Mouse (Mus musculus): ENCODE data around the gene Cd276. TPM values are rescaled to one million over a fixed set of nuclear protein-coding genes. Genes with fewer than 3 reads are reported as not detected.

The Cd276 gene
- polyA plus RNA-seq, 1 experiment from 2014 or later: 6.2 TPM

GRCm38 (mm10) chr9:58520816-58521581 lies 34.2 kb downstream of the Cd276 start:
- H3K4me1 ChIP-seq (replicated peaks; ENCODE audit: control insufficient read depth, insufficient read depth, low read length): no peaks in the 10 kb centered on the region
- ATAC-seq: no peak
- no peaks in the 10 kb centered on the region for H3K27me3 ChIP-seq (replicated peaks; ENCODE audit: control insufficient read depth, insufficient read depth, low read length)
- 73% methylated on average over 5 of the region's 5 CpGs for WGBS
- no peaks in the 10 kb centered on the region for H3K9me3 ChIP-seq (ENCODE audit: control insufficient read depth)
- no peak for TF ChIP-seq CTCF (IDR thresholded peaks at IDR 0.05; ENCODE audit: low read depth)
- no peak overlapping the region for H3K27ac ChIP-seq (ENCODE audit: low read depth, low read length)
- no peak overlapping the region for H3K9ac ChIP-seq (ENCODE audit: low read depth, low read length)
- no peaks in the 10 kb centered on the region for H3K36me3 ChIP-seq (ENCODE audit: control insufficient read depth, insufficient read depth)
- no peak overlapping the region for H3K4me2 ChIP-seq (replicated peaks; ENCODE audit: low read depth)
- H3K4me3 ChIP-seq (ENCODE audit: low read depth, low read length): no peak overlapping the region

- no peaks in the 10 kb centered on the region for H3K4me1 ChIP-seq (replicated peaks; ENCODE audit: control insufficient read depth, insufficient read depth, low read length)
- no peak for TF ChIP-seq CTCF (IDR thresholded peaks at IDR 0.05; ENCODE audit: low read depth)
- H3K9me3 ChIP-seq (ENCODE audit: control insufficient read depth): no peaks in the 10 kb centered on the region
- H3K36me3 ChIP-seq (ENCODE audit: control insufficient read depth, insufficient read depth): no peaks in the 10 kb centered on the region
- no peaks in the 10 kb centered on the region for H3K27me3 ChIP-seq (replicated peaks; ENCODE audit: control insufficient read depth, insufficient read depth, low read length)
- no peak overlapping the region for H3K4me3 ChIP-seq (ENCODE audit: low read depth, low read length)
- H3K27ac ChIP-seq (ENCODE audit: low read depth, low read length): no peak overlapping the region
- no peak overlapping the region for H3K9ac ChIP-seq (ENCODE audit: low read depth, low read length)
- no peak for ATAC-seq
- H3K4me2 ChIP-seq (replicated peaks; ENCODE audit: low read depth): no peak overlapping the region
- 76% methylated on average over 3 of the region's 3 CpGs for WGBS
Measured at GRCm38 (mm10) chr9:58519953-58520352, 35.3 kb downstream of the Cd276 start.

GRCm38 (mm10) chr9:58517866-58518750 lies 37.1 kb downstream of the Cd276 start:
- H3K9ac ChIP-seq (ENCODE audit: low read depth, low read length): no peak overlapping the region
- H3K27me3 ChIP-seq (replicated peaks; ENCODE audit: control insufficient read depth, insufficient read depth, low read length): no peaks in the 10 kb centered on the region
- no peak for ATAC-seq
- no peak overlapping the region for H3K4me3 ChIP-seq (ENCODE audit: low read depth, low read length)
- no peaks in the 10 kb centered on the region for H3K36me3 ChIP-seq (ENCODE audit: control insufficient read depth, insufficient read depth)
- no peak overlapping the region for H3K27ac ChIP-seq (ENCODE audit: low read depth, low read length)
- no peak for TF ChIP-seq CTCF (IDR thresholded peaks at IDR 0.05; ENCODE audit: low read depth)
- H3K4me2 ChIP-seq (replicated peaks; ENCODE audit: low read depth): no peak overlapping the region
- no peaks in the 10 kb centered on the region for H3K9me3 ChIP-seq (ENCODE audit: control insufficient read depth)
- 45% methylated on average over 9 of the region's 9 CpGs for WGBS
- H3K4me1 ChIP-seq (replicated peaks; ENCODE audit: control insufficient read depth, insufficient read depth, low read length): no peaks in the 10 kb centered on the region

- Histone ChIP-seq H3K4me2 (replicated peaks; ENCODE audit: low read depth) (no peak overlapping the region), H3K4me1 (replicated peaks; ENCODE audit: control insufficient read depth, insufficient read depth, low read length) (no peaks in the 10 kb centered on the region), H3K9ac (ENCODE audit: low read depth, low read length) (no peak overlapping the region), H3K27ac (ENCODE audit: low read depth, low read length) (no peak overlapping the region), H3K9me3 (ENCODE audit: control insufficient read depth) (no peaks in the 10 kb centered on the region), H3K27me3 (replicated peaks; ENCODE audit: control insufficient read depth, insufficient read depth, low read length) (no peaks in the 10 kb centered on the region), H3K4me3 (ENCODE audit: low read depth, low read length) (no peak overlapping the region), H3K36me3 (ENCODE audit: control insufficient read depth, insufficient read depth) (no peaks in the 10 kb centered on the region)
- 84% methylated on average over 3 of the region's 3 CpGs for WGBS
- no peak for TF ChIP-seq CTCF (IDR thresholded peaks at IDR 0.05; ENCODE audit: low read depth)
- no peak for ATAC-seq
Measured at GRCm38 (mm10) chr9:58516480-58516879, 38.8 kb downstream of the Cd276 start.

DNA sequence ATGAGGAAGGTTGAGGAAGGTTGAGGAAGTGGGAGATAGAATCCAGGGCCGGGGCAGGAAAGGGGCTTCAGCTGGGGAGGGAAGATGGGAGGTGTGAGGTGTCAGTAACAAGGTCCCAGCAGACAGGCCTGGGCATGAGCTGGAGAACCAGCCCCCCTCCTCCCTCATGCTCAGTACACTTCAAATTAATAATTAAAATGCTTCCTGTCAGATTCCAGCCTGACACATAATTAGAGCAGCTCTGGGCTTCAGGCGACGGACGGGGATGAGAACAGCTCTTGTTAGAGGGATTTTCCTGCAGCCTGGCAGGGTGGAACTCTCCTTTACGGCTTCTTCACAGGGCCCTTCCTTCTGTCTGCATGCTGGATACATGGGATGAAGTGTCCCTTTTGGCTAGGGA lies 41.5 kb downstream of the Cd276 start:
- Histone ChIP-seq H3K27ac (ENCODE audit: low read depth, low read length) (no peak overlapping the region), H3K36me3 (ENCODE audit: control insufficient read depth, insufficient read depth) (no peaks in the 10 kb centered on the region), H3K27me3 (replicated peaks; ENCODE audit: control insufficient read depth, insufficient read depth, low read length) (no peaks in the 10 kb centered on the region), H3K4me3 (ENCODE audit: low read depth, low read length) (no peak overlapping the region), H3K9ac (ENCODE audit: low read depth, low read length) (no peak overlapping the region), H3K4me1 (replicated peaks; ENCODE audit: control insufficient read depth, insufficient read depth, low read length) (no peaks in the 10 kb centered on the region), H3K9me3 (ENCODE audit: control insufficient read depth) (no peaks in the 10 kb centered on the region), H3K4me2 (replicated peaks; ENCODE audit: low read depth) (no peak overlapping the region)
- 36% methylated on average over 5 of the region's 5 CpGs for WGBS
- TF ChIP-seq CTCF (IDR thresholded peaks at IDR 0.05; ENCODE audit: low read depth): no peak
- no peak for ATAC-seq

GRCm38 (mm10) chr9:58510452-58510851 lies 44.8 kb downstream of the Cd276 start:
- H3K27me3 ChIP-seq (replicated peaks; ENCODE audit: control insufficient read depth, insufficient read depth, low read length): no peaks in the 10 kb centered on the region
- H3K9ac ChIP-seq (ENCODE audit: low read depth, low read length): no peak overlapping the region
- no peaks in the 10 kb centered on the region for H3K4me1 ChIP-seq (replicated peaks; ENCODE audit: control insufficient read depth, insufficient read depth, low read length)
- TF ChIP-seq CTCF (IDR thresholded peaks at IDR 0.05; ENCODE audit: low read depth): no peak
- H3K4me3 ChIP-seq (ENCODE audit: low read depth, low read length): no peak overlapping the region
- ATAC-seq: no peak
- 82% methylated on average over 5 of the region's 5 CpGs for WGBS
- H3K27ac ChIP-seq (ENCODE audit: low read depth, low read length): no peak overlapping the region
- H3K36me3 ChIP-seq (ENCODE audit: control insufficient read depth, insufficient read depth): no peaks in the 10 kb centered on the region
- no peaks in the 10 kb centered on the region for H3K9me3 ChIP-seq (ENCODE audit: control insufficient read depth)
- no peak overlapping the region for H3K4me2 ChIP-seq (replicated peaks; ENCODE audit: low read depth)

Measured in intestine, postnatal 0 days (tissue).